Mouse (Mus musculus) c-Kit-positive CD71-negative TER-119-negative erythroid progenitor cells, embryonic 14.5 days (primary cell): ENCODE results near the gene Aen.

ENCODE experiments used
- DNase-seq: peaks from one replicate; pipeline ENCODE4 v3.0.0-alpha.2; 2013; ENCODE audit warnings: low read depth

The Aen gene

DNA sequence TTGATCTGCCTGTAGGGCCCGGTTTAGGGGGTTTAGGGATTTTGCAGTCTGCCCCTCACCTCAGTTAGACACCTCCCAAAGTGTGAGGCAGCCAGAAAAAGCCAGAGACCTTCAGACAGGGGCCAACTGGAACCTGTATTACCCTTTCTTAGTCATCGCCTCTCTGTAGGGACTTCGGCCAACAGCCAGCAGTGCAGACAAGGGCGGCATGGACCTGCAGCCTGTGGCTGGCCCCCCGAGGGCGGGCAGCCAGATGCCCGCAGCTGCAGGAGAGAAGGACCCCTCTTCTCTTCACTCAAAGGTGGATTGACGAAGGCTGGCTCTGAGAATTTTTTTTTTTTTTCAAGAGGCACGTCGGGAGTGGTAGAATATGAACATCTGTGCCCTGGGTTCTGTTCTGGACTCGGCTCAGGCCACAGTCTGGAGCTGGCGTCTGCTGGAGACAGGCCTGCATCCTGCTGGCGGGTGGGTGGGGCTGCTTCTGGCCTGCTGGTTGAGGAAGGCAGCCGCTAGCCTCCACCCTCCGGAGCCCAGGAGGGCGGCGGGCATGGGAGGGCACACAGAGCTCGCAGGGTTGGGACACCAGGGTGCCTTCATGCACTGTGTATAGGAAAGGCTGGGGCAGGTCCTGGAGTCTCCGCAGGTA is 43.4 kb downstream of the Aen start:
- no peak for DNase-seq

DNA sequence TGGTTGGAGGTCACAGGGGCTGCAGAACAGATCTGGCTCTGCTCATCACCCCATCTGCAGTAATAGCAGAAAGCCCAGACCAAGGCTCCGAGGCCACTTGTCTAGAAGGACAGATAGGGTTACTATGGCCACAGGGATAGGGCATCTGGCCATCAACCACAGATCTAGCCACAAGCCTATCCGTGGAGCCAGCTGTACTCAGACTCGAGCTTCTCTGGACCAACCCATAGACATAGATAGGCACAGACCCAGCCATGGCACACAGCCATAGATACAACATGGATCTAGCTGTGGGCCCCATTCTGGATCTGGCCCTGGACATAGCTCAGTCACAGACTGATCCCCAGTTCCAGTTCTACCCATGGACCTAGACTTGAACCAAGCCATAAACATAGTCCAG is 45.3 kb downstream of the Aen start:
- no peak for DNase-seq

DNA sequence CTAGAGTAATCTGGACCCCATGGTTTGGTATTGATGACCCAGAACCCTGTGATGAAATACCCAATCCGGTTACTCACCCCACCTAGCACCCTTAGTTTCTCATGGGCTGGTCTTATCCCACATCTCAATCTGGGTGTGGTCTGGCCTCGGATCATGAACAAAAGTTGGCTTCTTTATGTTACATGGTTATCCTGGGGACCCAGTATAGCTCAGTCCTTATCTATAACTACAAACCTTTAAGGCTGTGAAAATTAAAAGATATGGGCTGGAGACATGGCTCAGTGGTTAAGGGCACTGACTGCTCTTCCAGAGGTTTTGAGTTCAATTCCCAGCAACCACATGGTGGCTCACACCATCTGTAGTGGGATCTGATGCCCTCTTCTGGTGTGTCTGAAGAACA is 46.9 kb downstream of the Aen start:
- DNase-seq = no peak

DNA sequence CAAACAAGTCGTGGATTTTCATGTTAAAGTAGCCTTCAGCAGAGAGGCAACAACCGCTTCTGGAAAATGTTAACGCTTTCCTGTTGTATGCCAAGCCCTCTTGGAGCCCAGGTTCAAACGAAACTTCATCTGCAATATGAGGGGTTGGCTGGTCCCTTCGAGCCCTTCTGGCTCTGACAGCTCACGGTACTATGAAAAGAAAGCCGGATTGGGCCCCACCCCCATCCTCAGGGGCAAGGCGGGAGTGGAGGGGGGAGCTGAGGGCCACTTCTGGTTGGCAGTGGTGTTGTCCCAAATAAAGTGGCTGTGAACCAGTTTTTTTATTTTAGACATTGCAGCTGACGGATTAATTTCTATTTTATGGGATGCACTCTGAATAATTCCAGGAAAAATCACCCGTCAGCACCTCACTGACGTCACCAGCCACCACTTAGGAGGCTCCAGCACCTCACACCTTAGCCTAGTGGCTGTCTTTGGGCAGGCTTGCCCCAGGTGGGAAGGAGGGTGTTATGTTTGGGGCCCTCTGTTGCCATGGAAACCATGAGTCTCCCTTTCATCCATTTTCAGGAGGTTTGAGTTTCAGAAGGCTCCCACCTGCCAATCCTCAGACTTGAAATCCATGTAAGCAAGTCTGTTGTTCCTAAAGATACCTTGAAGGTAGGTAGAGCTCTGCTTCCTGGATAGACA is 58.4 kb downstream of the Aen start:
- no peak for DNase-seq

DNA sequence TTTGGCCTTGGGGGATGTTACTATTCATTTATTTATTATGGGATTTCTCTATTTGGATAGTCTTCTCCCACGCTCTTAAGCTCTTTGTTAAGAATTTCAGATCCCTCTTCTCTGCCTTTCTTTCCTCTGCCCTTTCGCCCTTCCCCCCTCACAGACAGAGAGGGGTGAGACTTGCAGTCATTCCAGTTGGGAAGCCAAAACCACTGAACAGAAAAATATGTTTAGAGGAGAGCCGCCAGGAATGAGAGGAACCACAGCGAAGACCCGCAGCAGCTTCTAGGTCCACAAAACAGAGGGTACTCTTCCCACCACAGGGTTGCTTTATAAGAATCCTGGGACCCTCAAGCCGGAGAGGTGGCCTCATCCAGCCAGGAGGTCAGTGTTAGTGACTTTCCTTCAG is 59.0 kb downstream of the Aen start:
- no peak for DNase-seq

DNA sequence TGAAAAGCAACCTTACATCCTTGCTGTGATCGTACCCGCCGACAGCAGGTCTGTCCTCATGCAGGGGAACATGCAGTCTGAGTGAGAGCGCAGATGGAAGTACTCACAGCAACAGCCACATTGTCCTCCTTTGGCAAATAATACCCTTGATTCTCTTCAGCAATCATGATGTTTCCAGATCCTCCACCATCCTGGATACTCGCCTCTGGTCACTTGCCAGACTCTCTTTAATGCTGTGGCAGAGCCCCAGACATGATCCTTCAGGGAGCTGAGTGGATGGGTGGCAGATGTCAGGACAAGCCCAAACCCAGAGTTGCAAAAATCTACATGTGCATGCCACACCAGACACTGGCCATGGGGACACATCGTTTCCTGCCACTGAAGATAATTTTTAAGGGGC is 59.4 kb downstream of the Aen start:
- DNase-seq = no peak

DNA sequence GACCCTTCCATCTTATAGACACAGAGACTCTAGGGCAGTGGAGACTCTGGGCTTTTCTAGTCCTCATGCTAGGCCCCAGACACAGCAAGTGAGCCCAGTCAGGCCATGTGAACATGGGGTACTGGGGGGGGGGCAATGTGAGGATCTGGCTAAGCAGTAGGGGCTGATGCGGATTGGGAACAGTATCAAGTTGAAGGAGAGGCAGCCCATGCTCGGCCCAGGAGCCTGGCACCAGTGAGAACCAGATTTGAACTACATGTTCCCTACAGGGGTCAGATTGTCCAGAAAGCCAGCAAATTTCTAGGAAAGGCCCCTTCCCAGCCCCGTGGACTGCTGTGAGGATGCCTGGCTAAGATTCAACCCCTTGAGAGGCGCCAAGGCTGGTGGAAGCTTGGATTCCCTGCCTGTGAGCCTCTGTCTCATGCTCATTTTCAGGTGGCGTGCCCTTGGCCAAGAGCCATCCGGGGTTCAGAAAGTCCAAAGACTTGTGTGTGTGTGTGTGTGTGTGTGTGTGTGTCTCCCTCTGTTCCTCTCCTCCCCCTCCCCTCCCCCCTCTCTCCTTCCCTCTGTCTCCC is 62.9 kb downstream of the Aen start:
- DNase-seq = no peak
